Mouse (Mus musculus): ENCODE measurements around the gene Plk3.

- TF ChIP-seq POLR2A (IDR thresholded peaks at IDR 0.05; ENCODE audit: low read depth, low read length) (no peak), CTCF (IDR thresholded peaks at IDR 0.05; ENCODE audit: extremely low read depth, insufficient read length, insufficient replicate concordance, low read depth, low read length) (no peak)
Measured at GRCm38 (mm10) chr4:117132794-117133143, 994 bp downstream of the Plk3 start.
